Mouse (Mus musculus) liver, embryonic 13.5 days (tissue): ENCODE measurements around the gene Mrps35. TPM values are rescaled to one million over a fixed set of nuclear protein-coding genes. Genes with fewer than 3 reads are reported as not detected.

Experiments used
- ATAC-seq: fragments of 200-750 bp; cut with Nextera tagmentation; 2 replicates; pipeline ENCODE4 v1.8.0; 2017; ENCODE audit warnings: low read depth, mild to moderate bottlenecking, moderate number of reproducible peaks, moderate library complexity
- DNase-seq: peaks from one replicate; pipeline ENCODE4 v3.0.0; 2022
- H3K27ac ChIP-seq: fragments of 300-500 bp; sonication (generic); 2 replicates; pipeline ENCODE4 v1.5.1; 2015; ENCODE audit warnings: moderate library complexity, mild to moderate bottlenecking, inconsistent platforms
- H3K27me3 ChIP-seq: fragments of 300-500 bp; sonication (generic); 2 replicates; pipeline ENCODE4 v1.6.1; 2015; ENCODE audit warnings: mild to moderate bottlenecking, inconsistent platforms
- H3K36me3 ChIP-seq: fragments of 300-500 bp; sonication (generic); 2 replicates; pipeline ENCODE4 v1.6.1; 2015; ENCODE audit warnings: mild to moderate bottlenecking, inconsistent platforms
- H3K4me1 ChIP-seq: fragments of 300-500 bp; sonication (generic); replicated peaks from 2 replicates; pipeline ENCODE4 v1.6.1; 2015; ENCODE audit warnings: inconsistent platforms
- H3K4me2 ChIP-seq: fragments of 300-500 bp; sonication (generic); 2 replicates; pipeline ENCODE4 v1.6.1; 2015; ENCODE audit warnings: inconsistent platforms, mild to moderate bottlenecking, moderate library complexity
- H3K4me3 ChIP-seq: fragments of 300-500 bp; sonication (generic); replicated peaks from 2 replicates; pipeline ENCODE4 v1.5.1; 2015; ENCODE audit warnings: mild to moderate bottlenecking, inconsistent platforms
- H3K9ac ChIP-seq: fragments of 300-500 bp; sonication (generic); 2 replicates; pipeline ENCODE4 v1.6.1; 2015; ENCODE audit warnings: mild to moderate bottlenecking, inconsistent platforms
- H3K9me3 ChIP-seq: fragments of 300-500 bp; sonication (generic); replicated peaks from 2 replicates; pipeline ENCODE4 v1.6.1; 2016; ENCODE audit warnings: inconsistent platforms
- WGBS: fragments of 180-500 bp; shearing (Covaris S2); methylation state at CpG from one replicate; pipeline ENCODE4 v1.1.7; 2015; ENCODE audit not compliant: insufficient replicate concordance; 5-methylcytosine and 5-hydroxymethylcytosine counted together
- polyA plus RNA-seq: library from polyadenylated mRNA; unstranded; fragments of >200 nt; fragmentation: Nextera tagmentation; extraction: Ambion mirVana; gene quantifications from 2 replicates; pipeline ENCODE4 v1.2.1, GENCODE M21; 2015

Gene Mrps35
- polyA plus RNA-seq, 1 experiment from 2014 or later: 69.5 TPM

- Histone ChIP-seq H3K9me3 (no peaks in the 10 kb centered on the region), H3K36me3 (peaks cover 3% of the 10 kb centered on the region), H3K9ac (no peak overlapping the region), H3K4me3 (no peak overlapping the region), H3K27me3 (no peaks in the 10 kb centered on the region), H3K27ac (no peak overlapping the region), H3K4me1 (no peaks in the 10 kb centered on the region), H3K4me2 (no peak overlapping the region)
- ATAC-seq (no peak), DNase-seq (no peak)
- 53% methylated on average over 6 of the region's 6 CpGs for WGBS
Observed at GRCm38 (mm10) chr6:147011555-147011954, 31.0 kb upstream of the Mrps35 start.

DNA sequence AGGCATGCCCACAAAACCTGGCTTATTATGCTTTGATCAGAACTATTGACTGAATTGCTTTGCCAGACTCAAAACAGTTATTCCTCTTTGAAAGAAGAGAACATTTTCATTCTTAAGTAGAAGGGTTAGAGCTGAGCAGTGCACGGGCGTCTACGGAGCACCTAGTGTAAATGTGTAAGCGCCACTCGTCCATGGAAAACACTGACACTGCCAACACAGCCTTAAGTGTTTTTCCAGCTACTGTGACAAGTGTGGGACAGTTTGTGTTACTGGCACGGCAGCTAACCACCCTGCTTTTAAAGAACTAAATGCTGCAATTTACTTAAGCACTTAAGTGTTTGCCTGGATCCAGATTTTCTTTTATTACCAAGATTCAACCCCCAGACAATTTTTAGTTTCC, 30.6 kb upstream of the Mrps35 start:
- no peak overlapping the region for H3K4me3 ChIP-seq
- no peaks in the 10 kb centered on the region for H3K27me3 ChIP-seq
- ATAC-seq: no peak
- no peak overlapping the region for H3K27ac ChIP-seq
- no peaks in the 10 kb centered on the region for H3K4me1 ChIP-seq
- H3K4me2 ChIP-seq: no peak overlapping the region
- H3K9ac ChIP-seq: no peak overlapping the region
- no peak for DNase-seq
- WGBS: 83% methylated on average over 6 of the region's 6 CpGs
- H3K36me3 ChIP-seq: peaks cover 3% of the 10 kb centered on the region; the same call in 1 of the 2 replicates
- no peaks in the 10 kb centered on the region for H3K9me3 ChIP-seq

DNA sequence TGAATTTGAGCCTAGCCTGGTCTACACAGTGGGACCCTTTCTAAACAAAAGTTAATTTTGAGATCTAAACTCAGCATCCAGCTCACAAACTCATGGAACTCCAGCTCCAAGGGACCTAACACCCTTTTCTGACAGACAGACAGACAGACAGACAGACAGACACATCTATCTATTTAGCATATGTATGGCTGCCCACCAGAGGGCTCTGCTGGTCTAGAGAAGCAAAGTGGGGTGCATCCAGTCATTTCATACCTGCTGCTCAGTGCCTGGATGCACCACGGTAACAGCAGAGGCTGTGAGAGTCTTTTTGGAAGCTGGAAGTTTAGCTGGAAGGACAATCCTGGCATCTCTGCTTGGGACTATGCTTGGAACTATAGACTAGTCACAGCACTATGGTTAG, 29.0 kb upstream of the Mrps35 start:
- 69% methylated on average over 1 of the region's 1 CpGs for WGBS
- DNase-seq: no peak
- Histone ChIP-seq H3K4me1 (no peaks in the 10 kb centered on the region), H3K9me3 (no peaks in the 10 kb centered on the region), H3K27ac (no peak overlapping the region), H3K4me2 (no peak overlapping the region), H3K36me3 (no peaks in the 10 kb centered on the region; the same call in 1 of the 2 replicates), H3K9ac (no peak overlapping the region), H3K4me3 (no peak overlapping the region), H3K27me3 (no peaks in the 10 kb centered on the region)
- ATAC-seq: no peak

DNA sequence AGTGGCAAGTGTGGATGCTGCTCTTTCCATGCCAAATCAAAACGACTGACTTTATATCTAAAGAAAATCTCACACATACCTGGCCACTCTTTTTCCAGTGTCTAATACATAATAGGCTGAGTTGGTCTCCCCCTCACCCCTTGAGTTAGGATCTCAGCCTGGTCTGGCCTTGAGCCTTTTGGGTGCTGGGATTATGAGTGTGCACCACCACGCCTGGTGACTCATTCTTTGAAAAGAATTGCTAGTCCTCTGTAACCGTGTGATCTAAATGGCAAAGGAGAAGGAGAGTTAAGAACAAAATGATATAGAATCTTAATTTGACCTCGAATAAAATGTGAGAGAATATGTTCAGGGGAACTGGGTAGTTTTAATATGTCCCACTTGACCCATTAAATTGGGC, 24.7 kb upstream of the Mrps35 start:
- Histone ChIP-seq H3K36me3 (peaks cover 6% of the 10 kb centered on the region; the same call in 1 of the 2 replicates), H3K4me2 (no peak overlapping the region), H3K4me3 (no peak overlapping the region), H3K4me1 (no peaks in the 10 kb centered on the region), H3K9ac (no peak overlapping the region), H3K27me3 (no peaks in the 10 kb centered on the region), H3K27ac (no peak overlapping the region), H3K9me3 (no peaks in the 10 kb centered on the region)
- DNase-seq: no peak
- no peak for ATAC-seq
- WGBS: 60% methylated on average over 4 of the region's 4 CpGs

DNA sequence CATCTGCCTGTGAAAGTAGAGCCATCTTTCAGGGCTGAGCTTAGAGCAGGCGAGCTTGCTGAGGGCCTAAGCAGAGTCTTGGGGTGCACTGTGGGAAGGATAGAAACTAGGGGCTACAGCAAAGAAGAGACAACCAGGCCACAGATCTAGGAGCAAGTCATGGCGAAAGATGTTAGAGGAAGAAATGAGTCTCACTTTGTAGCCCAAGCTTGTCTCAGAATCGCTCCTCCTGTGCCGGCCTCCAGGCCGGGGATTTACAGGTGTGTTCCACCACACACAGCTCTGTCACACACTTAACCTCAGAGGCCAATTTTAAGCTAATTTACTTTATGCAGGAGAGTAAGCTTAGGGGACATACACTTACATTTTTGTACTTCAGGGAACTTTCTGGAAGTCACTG, 24.2 kb upstream of the Mrps35 start:
- Histone ChIP-seq H3K9ac (no peak overlapping the region), H3K4me3 (no peak overlapping the region), H3K27me3 (no peaks in the 10 kb centered on the region), H3K4me2 (no peak overlapping the region), H3K4me1 (no peaks in the 10 kb centered on the region), H3K9me3 (no peaks in the 10 kb centered on the region), H3K36me3 (peaks cover 6% of the 10 kb centered on the region; the same call in 1 of the 2 replicates), H3K27ac (no peak overlapping the region)
- 71% methylated on average over 5 of the region's 5 CpGs for WGBS
- no peak for ATAC-seq
- no peak for DNase-seq

DNA sequence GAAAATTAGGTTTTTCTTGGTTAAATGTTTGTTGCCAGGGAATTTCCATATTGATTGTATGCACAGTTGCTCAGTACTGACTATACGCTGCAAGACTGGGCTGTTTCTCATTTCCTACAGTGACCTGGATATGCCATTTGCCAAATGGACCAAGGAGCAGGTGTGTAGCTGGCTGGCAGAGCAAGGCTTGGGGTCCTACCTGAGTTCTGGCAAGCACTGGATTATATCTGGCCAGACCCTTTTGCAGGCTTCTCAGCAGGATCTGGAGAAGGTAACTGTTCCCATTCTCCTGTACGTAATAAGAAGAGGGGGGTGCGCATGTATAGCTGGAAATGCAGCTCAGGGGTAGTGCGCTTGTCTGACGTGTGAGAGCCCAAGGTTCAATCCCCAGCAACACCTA, 21.4 kb upstream of the Mrps35 start:
- WGBS: 76% methylated on average over 5 of the region's 5 CpGs
- H3K4me1 ChIP-seq: no peaks in the 10 kb centered on the region
- H3K27ac ChIP-seq: no peak overlapping the region
- DNase-seq: no peak
- H3K9me3 ChIP-seq: no peaks in the 10 kb centered on the region
- peaks cover 11% of the 10 kb centered on the region; the same call in 1 of the 2 replicates for H3K36me3 ChIP-seq
- no peak overlapping the region for H3K4me2 ChIP-seq
- H3K4me3 ChIP-seq: no peak overlapping the region
- no peaks in the 10 kb centered on the region for H3K27me3 ChIP-seq
- no peak for ATAC-seq
- H3K9ac ChIP-seq: no peak overlapping the region

DNA sequence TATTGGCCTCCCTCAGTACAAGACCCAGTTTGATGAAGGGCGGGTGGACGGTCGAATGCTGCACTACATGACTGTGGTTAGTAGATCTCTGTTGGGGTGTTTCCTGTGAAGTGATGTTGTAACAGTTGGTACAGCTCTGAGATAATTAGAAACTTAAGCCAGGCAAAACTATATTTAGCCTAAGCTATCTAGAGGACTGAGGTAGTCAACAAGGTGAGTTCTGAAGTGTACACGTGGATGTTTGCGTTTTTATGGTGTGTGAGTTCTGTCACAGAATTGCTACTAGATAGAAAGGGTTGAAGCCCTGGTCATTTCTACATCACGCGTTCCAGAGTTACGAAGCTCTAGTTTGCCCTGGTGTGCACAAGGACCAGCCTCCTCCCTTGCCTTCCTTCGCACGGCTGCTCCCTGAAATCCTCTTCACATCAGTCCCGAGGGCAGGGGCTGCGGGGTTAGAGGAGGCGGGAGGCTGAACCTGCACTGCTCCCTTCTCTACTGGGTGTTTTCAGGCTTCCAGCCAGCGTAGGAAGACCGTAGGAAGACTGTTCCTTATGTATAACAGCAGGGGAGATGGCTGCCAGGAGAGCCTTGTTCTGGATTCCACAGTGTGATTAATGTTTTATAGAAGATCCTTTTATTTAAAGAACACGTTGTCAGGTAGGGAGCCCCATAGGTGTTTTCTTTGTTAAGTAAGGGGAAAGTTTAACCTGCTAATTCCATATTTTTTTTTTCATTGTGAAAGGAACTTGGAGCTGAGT, 20.0 kb upstream of the Mrps35 start:
- no peak overlapping the region for H3K4me3 ChIP-seq
- H3K4me2 ChIP-seq: no peak overlapping the region
- 73% methylated on average over 16 of the region's 16 CpGs for WGBS
- ATAC-seq (no peak), DNase-seq (no peak)
- H3K27me3 ChIP-seq: no peaks in the 10 kb centered on the region
- H3K9ac ChIP-seq: no peak overlapping the region
- H3K4me1 ChIP-seq: no peaks in the 10 kb centered on the region
- no peak overlapping the region for H3K27ac ChIP-seq
- peaks cover 15% of the 10 kb centered on the region for H3K36me3 ChIP-seq
- H3K9me3 ChIP-seq: no peaks in the 10 kb centered on the region

GRCm38 (mm10) chr6:147023133-147023395, 19.5 kb upstream of the Mrps35 start:
- 83% methylated on average over 2 of the region's 2 CpGs for WGBS
- no peak overlapping the region for H3K4me3 ChIP-seq
- H3K36me3 ChIP-seq: peaks cover 15% of the 10 kb centered on the region
- H3K9me3 ChIP-seq: no peaks in the 10 kb centered on the region
- H3K27me3 ChIP-seq: no peaks in the 10 kb centered on the region
- no peak overlapping the region for H3K27ac ChIP-seq
- no peak overlapping the region for H3K9ac ChIP-seq
- ATAC-seq: no peak
- no peak overlapping the region for H3K4me2 ChIP-seq
- no peaks in the 10 kb centered on the region for H3K4me1 ChIP-seq
- DNase-seq: no peak

- no peak overlapping the region for H3K4me2 ChIP-seq
- H3K27ac ChIP-seq: no peak overlapping the region
- H3K36me3 ChIP-seq: peaks cover 15% of the 10 kb centered on the region
- no peak overlapping the region for H3K9ac ChIP-seq
- DNase-seq: no peak
- ATAC-seq: no peak
- H3K4me3 ChIP-seq: no peak overlapping the region
- H3K4me1 ChIP-seq: no peaks in the 10 kb centered on the region
- no peaks in the 10 kb centered on the region for H3K27me3 ChIP-seq
- no peaks in the 10 kb centered on the region for H3K9me3 ChIP-seq
Observed at GRCm38 (mm10) chr6:147023568-147023967, 19.0 kb upstream of the Mrps35 start.

DNA sequence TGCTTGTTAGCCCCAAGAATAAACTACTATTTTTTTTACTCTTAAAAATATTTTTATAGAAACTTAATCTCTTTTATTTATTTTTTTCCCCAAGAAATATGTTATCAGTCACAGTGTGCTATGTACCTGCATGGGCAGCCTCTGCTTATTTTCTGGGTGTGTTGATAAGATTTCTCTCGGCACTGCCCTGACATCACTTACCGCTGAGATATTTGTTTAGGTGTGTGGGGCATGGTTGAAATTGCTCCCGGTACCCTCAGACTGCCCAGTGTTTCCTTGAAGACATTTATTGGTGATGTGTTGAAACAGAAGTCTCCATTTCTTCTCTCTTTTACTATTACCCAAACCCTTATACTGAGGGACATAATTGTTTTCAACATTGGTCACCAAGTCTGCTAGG, 17.8 kb upstream of the Mrps35 start:
- Histone ChIP-seq H3K4me1 (no peaks in the 10 kb centered on the region), H3K4me2 (no peak overlapping the region), H3K27ac (no peak overlapping the region), H3K36me3 (peaks cover 15% of the 10 kb centered on the region), H3K9ac (no peak overlapping the region), H3K27me3 (no peaks in the 10 kb centered on the region), H3K9me3 (no peaks in the 10 kb centered on the region), H3K4me3 (no peak overlapping the region)
- DNase-seq: no peak
- no peak for ATAC-seq
- WGBS: 58% methylated on average over 3 of the region's 3 CpGs

GRCm38 (mm10) chr6:147028396-147028795, 14.2 kb upstream of the Mrps35 start:
- H3K9me3 ChIP-seq: no peaks in the 10 kb centered on the region
- no peaks in the 10 kb centered on the region for H3K4me1 ChIP-seq
- H3K27me3 ChIP-seq: no peaks in the 10 kb centered on the region
- no peak overlapping the region for H3K4me2 ChIP-seq
- H3K27ac ChIP-seq: no peak overlapping the region
- H3K36me3 ChIP-seq: peaks cover 18% of the 10 kb centered on the region
- DNase-seq: no peak
- 64% methylated on average over 2 of the region's 2 CpGs for WGBS
- ATAC-seq: no peak
- no peak overlapping the region for H3K9ac ChIP-seq
- no peak overlapping the region for H3K4me3 ChIP-seq

DNA sequence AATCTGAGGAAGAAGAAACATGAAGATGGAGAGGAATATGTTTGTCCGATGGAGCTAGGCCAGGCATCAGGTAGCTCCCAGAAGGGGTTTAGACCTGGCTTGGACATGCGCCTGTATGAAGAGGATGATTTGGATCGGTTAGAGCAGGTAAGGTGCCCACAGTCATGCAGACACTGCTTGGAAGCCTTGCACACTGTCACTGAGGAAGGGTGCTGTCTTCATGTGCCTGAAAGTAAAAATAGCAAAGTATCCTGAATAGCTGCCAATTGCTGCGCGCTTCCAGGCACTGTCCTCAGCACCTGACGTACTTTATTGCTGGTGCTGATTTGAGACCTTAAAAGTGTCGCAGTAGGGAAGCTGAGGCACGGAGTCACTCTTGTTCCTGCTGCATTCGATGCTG, 13.0 kb upstream of the Mrps35 start:
- WGBS: 85% methylated on average over 9 of the region's 9 CpGs
- Histone ChIP-seq H3K4me3 (no peak overlapping the region), H3K9me3 (no peaks in the 10 kb centered on the region), H3K9ac (no peak overlapping the region), H3K27me3 (no peaks in the 10 kb centered on the region), H3K36me3 (peaks cover 18% of the 10 kb centered on the region), H3K4me2 (no peak overlapping the region), H3K4me1 (no peaks in the 10 kb centered on the region), H3K27ac (no peak overlapping the region)
- ATAC-seq (no peak), DNase-seq (no peak)
